Mouse (Mus musculus) bone marrow, adult 2 months (tissue): Measurements from ENCODE around the gene Mtmr10.

Experiments used
- CTCF ChIP-seq: fragments of 200-500 bp; IDR thresholded peaks from 2 replicates; pipeline ENCODE4 v1.5.1; 2011; ENCODE audit warnings: low read length, control low read depth; ENCODE audit not compliant: control insufficient read depth, insufficient read depth
- POLR2A ChIP-seq: fragments of 200-500 bp; IDR thresholded peaks from 2 replicates; pipeline ENCODE4 v1.6.1; 2011; ENCODE audit warnings: low read depth, mild to moderate bottlenecking, control low read depth, low read length, borderline replicate concordance; ENCODE audit not compliant: control insufficient read depth

DNA sequence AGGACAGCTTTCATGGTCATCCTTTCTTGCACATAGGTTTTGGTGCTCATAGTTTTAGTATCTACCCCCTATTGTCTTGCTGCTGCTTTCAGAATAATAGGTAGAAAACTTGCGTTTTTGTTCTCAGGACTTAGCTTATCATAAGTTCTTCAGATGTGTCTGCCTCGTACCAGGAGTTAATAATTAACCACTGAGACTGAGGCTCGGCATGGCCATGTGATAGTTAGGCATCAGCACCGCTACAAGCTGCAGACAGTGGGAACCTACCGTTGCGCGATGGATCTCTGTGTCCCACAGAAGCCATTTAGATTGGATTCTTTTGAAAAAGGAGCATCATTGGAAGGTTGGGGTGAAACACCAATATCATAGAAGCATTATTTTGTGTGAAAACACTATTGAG, 25.4 kb downstream of the Mtmr10 start:
- TF ChIP-seq POLR2A (no peak), CTCF (no peak)
